19 mouse cellular contexts compared by ENCODE assay signal in the genomic region with DNA sequence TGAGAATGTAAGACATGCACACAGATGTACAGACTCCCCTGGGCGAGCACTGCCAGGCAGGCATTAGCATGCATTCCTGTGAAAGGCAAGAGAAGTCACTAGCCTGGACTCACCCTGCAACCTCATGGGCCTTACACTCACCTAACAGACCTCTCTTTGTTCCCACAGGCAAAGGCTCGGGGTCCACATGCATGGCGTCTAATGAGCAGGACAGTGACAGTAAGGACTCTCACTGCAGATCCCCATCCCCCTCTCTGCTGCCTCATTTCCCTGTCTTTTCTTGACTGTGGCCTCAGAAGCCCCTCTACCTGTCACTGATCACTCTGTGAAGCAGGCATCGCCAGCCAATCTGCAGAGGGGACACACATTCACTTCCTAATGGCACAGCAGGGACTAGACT. TPM values are rescaled to one million over a fixed set of nuclear protein-coding genes. Genes with fewer than 3 reads are reported as not detected.
"Had no signal": no experiment of that assay in that cellular context is flagged by ENCODE, and none has a peak within 500 bp of the region (broad histone marks: within the 10 kb centered on the region; RNA-seq: fewer than 3 reads in every experiment).

No protein-coding gene starts in this region.

- H3K9ac ChIP-seq: liver, embryonic 13.5 days; liver, embryonic 15.5 days; liver, postnatal 0 days; lung, embryonic 15.5 days; midbrain, embryonic 13.5 days; neural tube, embryonic 12.5 days; stomach, embryonic 15.5 days had no signal

- ATAC-seq: liver, postnatal 0 days; lung, postnatal 0 days; midbrain, embryonic 13.5 days; midbrain, embryonic 16.5 days had no signal

- H3K36me3 ChIP-seq: lung, embryonic 15.5 days; midbrain, embryonic 13.5 days; neural tube, embryonic 12.5 days; stomach, embryonic 15.5 days had no signal

- H3K4me3 ChIP-seq: liver, embryonic 13.5 days; liver, embryonic 15.5 days; lung, embryonic 15.5 days; midbrain, embryonic 13.5 days; neural tube, embryonic 12.5 days; stomach, embryonic 15.5 days had no signal

- H3K27ac ChIP-seq: liver, embryonic 13.5 days; liver, embryonic 15.5 days; lung, embryonic 15.5 days; midbrain, embryonic 13.5 days; neural tube, embryonic 12.5 days; stomach, embryonic 15.5 days; stomach, postnatal 0 days had no signal

- H3K27me3 ChIP-seq: liver, embryonic 13.5 days; liver, embryonic 15.5 days; lung, embryonic 15.5 days; midbrain, embryonic 13.5 days; stomach, embryonic 15.5 days had no signal

- H3K9me3 ChIP-seq: liver, embryonic 13.5 days; liver, embryonic 15.5 days; lung, embryonic 15.5 days; midbrain, embryonic 13.5 days; neural tube, embryonic 12.5 days; stomach, embryonic 15.5 days had no signal

- DNase-seq: liver, embryonic 13.5 days; liver, postnatal 0 days; lung, adult 2 months; lung, postnatal 14 days; lung, postnatal 4 days; right cerebral cortex, postnatal 14 days; thymus, adult 2 months; thymus, postnatal 25 days; thymus, postnatal 4 days had no signal

- H3K4me2 ChIP-seq: liver, embryonic 13.5 days; liver, embryonic 15.5 days; lung, embryonic 15.5 days; midbrain, embryonic 13.5 days; neural tube, embryonic 12.5 days; stomach, embryonic 15.5 days had no signal

RNA-seq across cellular contexts. Expression of gene Gm17455, which starts 40.8 kb away (rescaled TPM):
- total RNA-seq: monocyte, adult 5-6 weeks had no signal
- polyA plus RNA-seq: liver, embryonic 13.5 days; liver, postnatal 0 days; testis, adult 2 months had no signal
